Mouse (Mus musculus) spleen, postnatal 14 days (tissue): ENCODE results near the gene Gm5169.
"Not testable (repeated sequence)": the region's sequence is repeated elsewhere in the genome, so short reads cannot be mapped to it uniquely, and the experiment has no call there.

Source experiments
- DNase-seq, 2 experiments: peaks; one replicate each; pipeline ENCODE4 v3.0.0; 2021 to 2022; ENCODE audit warnings: low spot score in 2 of 2

Gm5169 gene

GRCm38 (mm10) chrX:25301355-25301754 is at the start of gene Gm5169:
Gm5169 (minus strand) TSS chrX:25301455.
- DNase-seq: not testable (repeated sequence)

- not testable (repeated sequence) for DNase-seq
Measured at GRCm38 (mm10) chrX:25347424-25347823, 46.2 kb upstream of the Gm5169 start.
